Mouse (Mus musculus): Measurements from ENCODE around the gene Gtpbp1. TPM values are rescaled to one million over a fixed set of nuclear protein-coding genes. Genes with fewer than 3 reads are reported as not detected.
"Not testable (repeated sequence)": the region's sequence is repeated elsewhere in the genome, so short reads cannot be mapped to it uniquely, and the experiment has no call there.

The Gtpbp1 gene
- polyA plus RNA-seq, 1 experiment from 2014 or later = 42.6 TPM

DNA sequence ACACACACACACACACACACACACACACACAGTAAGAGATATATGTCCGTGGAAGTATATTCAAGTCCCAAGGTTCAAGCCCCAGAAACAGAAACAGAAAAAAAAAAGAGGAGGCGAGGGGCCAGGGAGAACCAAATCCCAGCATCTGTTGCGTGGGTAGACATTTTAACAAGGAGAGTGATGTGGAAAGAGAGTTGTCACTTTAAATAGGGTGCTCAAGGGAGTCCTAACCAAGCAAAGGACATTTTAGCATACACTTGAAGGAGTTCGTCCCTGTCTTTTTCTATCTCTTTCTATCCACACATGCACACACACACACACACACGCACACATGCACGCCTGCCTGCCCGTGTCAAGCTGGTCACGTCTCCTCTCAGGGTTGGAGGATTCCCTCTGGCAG, 26.0 kb upstream of the Gtpbp1 start:
- no peak overlapping the region for H3K4me2 ChIP-seq
- WGBS = 93% methylated on average over 8 of the region's 8 CpGs
- ATAC-seq (ENCODE audit: insufficient number of reproducible peaks, insufficient read depth, low FRiP score, low TSS enrichment, low read depth) = no peak
- H3K27ac ChIP-seq = no peak overlapping the region
- H3K9ac ChIP-seq (replicated peaks) = no peak overlapping the region
- no peak overlapping the region for H3K4me3 ChIP-seq (replicated peaks)
- H3K9me3 ChIP-seq = peaks cover 4% of the 10 kb centered on the region; the same call in 1 of the 2 replicates
- peaks cover 4% of the 10 kb centered on the region for H3K4me1 ChIP-seq (replicated peaks)
- peaks cover 51% of the 10 kb centered on the region for H3K36me3 ChIP-seq
- no peaks in the 10 kb centered on the region for H3K27me3 ChIP-seq

DNA sequence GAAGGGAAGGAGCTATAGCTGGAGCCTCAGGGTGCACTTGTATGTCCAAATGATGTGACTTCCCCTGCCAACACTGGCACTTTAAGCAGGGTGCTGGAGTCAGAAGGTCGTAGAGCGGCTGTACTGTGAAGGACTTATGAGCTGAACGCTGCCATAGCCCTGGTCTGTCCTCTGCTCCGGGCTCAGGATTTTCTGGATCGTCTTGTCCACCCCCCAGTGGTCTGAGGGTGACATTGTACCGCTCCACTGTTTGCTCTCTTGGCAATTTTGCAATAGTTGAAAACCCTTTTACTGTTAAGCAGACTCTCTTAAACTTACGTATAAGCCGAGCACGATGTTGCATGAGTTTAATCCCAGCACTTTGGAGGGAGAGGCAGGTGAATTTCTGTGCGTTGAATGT, 21.4 kb upstream of the Gtpbp1 start:
- Histone ChIP-seq H3K27me3 (no peaks in the 10 kb centered on the region), H3K9me3 (no peaks in the 10 kb centered on the region), H3K4me2 (no peak overlapping the region), H3K4me3 (replicated peaks) (no peak overlapping the region), H3K9ac (replicated peaks) (no peak overlapping the region), H3K27ac (no peak overlapping the region), H3K4me1 (replicated peaks) (peaks cover 6% of the 10 kb centered on the region), H3K36me3 (peaks cover 48% of the 10 kb centered on the region)
- WGBS = 73% methylated on average over 10 of the region's 10 CpGs
- ATAC-seq (ENCODE audit: insufficient number of reproducible peaks, insufficient read depth, low FRiP score, low TSS enrichment, low read depth) = no peak

DNA sequence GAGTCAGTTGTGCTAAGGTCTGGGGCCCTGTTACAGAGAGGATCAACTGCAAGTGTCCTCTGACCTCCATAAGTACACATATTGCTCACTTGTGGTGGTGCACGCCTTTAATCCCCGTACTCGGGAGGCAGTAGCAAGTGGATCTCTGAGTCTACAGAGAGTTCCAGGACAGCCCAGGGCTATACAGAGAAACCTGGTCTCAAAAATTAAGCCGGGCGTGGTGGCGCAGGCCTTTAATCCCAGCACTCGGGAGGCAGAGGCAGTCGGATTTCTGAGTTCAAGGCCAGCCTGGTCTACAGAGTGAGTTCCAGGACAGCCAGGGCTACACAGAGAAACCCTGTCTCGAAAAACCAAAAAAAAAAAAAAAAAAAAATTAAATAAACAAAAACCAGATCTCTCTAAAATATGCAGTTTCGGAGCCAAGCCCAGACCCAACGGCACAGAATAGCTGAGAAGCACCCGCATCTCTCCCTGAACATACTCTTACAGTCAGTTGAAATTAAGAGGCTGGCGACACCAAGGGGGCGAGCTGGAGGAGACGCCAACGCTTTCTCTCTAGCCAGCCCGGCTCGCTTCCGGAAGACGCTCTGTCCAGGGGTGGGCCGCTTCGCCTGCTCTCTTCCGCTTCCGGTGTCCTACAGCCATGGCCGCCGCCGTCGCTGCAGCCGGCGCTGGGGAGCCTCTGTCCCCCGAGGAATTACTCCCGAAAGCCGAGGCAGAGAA, 20.2 kb upstream of the Gtpbp1 start, which contains the start of gene Tomm22:
TSS of gene Tomm22 (plus strand) at position 613 of the 723 bp plus-strand sequence.
- peak within 1 kb of the TSS; percentile 89 for H3K9ac ChIP-seq (replicated peaks)
- H3K4me2 ChIP-seq = peak within 1 kb of the TSS; percentile 67
- H3K4me1 ChIP-seq (replicated peaks) = peaks cover 6% of the 10 kb centered on the region
- no peaks in the 10 kb centered on the region for H3K9me3 ChIP-seq
- H3K27me3 ChIP-seq = no peaks in the 10 kb centered on the region
- peaks cover 58% of the 10 kb centered on the region for H3K36me3 ChIP-seq
- H3K4me3 ChIP-seq (replicated peaks) = peak within 1 kb of the TSS; percentile 96
- peak within 1 kb of the TSS; percentile 67; the same call in 1 of the 2 replicates for H3K27ac ChIP-seq
- ATAC-seq (ENCODE audit: insufficient number of reproducible peaks, insufficient read depth, low FRiP score, low TSS enrichment, low read depth) = peak; percentile 98
- WGBS = 22% methylated on average over 33 of the region's 33 CpGs

DNA sequence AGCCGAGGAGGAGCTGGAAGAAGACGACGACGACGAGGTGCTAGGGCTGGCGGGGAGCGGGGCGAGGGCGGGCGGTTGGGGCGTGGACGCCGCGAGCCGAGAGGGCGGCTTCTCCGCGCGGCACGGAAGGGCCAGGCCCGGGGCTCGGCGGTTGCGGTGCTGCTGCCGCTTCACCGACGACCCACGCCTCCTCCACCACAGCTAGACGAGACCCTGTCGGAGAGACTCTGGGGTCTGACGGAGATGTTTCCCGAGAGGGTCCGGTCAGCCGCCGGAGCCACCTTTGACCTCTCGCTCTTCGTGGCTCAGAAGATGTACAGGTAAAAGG, 19.7 kb upstream of the Gtpbp1 start:
- Histone ChIP-seq H3K9ac (replicated peaks) (peak overlapping the region; percentile 89), H3K9me3 (no peaks in the 10 kb centered on the region), H3K27ac (peak overlapping the region; percentile 67; the same call in 1 of the 2 replicates), H3K4me2 (peak overlapping the region; percentile 67), H3K36me3 (peaks cover 56% of the 10 kb centered on the region), H3K4me3 (replicated peaks) (peak overlapping the region; percentile 96), H3K4me1 (replicated peaks) (peaks cover 6% of the 10 kb centered on the region), H3K27me3 (no peaks in the 10 kb centered on the region)
- WGBS = under 1% methylated on average over 37 of the region's 37 CpGs
- 0 out of 2 replicates have a peak, but pooled peaks have one; percentile 12 for ATAC-seq (ENCODE audit: insufficient number of reproducible peaks, insufficient read depth, low FRiP score, low TSS enrichment, low read depth)

DNA sequence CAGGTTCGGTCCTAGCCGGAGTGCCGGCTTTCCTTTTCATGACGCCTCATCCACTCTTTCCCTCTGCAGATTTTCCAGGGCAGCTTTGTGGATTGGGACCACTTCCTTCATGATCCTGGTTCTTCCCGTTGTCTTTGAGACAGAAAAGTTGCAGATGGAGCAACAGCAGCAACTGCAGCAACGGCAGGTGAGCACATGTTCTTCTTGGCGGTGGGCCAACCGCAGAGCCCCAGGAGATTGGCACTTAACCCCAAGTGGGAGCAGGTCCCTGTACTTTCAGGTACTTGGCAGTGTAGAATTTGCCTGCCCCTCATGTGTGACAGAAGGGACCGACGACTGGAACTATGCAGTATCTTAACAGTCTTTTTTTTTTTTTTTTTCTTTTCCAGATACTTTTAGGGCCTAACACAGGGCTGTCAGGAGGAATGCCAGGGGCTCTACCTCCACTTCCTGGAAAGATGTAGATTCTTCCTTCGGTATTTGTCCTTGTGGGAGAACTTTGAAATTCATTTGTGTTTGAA, 18.8 kb upstream of the Gtpbp1 start:
- not testable (repeated sequence) for H3K4me1 ChIP-seq (replicated peaks); H3K27me3 ChIP-seq; H3K9ac ChIP-seq (replicated peaks); H3K9me3 ChIP-seq; ATAC-seq (ENCODE audit: insufficient number of reproducible peaks, insufficient read depth, low FRiP score, low TSS enrichment, low read depth); H3K27ac ChIP-seq
- 84% methylated on average over 11 of the region's 11 CpGs for WGBS
- peaks cover 56% of the 10 kb centered on the region for H3K36me3 ChIP-seq
- H3K4me2 ChIP-seq = peak overlapping the region; percentile 67
- H3K4me3 ChIP-seq (replicated peaks) = peak overlapping the region; percentile 96

DNA sequence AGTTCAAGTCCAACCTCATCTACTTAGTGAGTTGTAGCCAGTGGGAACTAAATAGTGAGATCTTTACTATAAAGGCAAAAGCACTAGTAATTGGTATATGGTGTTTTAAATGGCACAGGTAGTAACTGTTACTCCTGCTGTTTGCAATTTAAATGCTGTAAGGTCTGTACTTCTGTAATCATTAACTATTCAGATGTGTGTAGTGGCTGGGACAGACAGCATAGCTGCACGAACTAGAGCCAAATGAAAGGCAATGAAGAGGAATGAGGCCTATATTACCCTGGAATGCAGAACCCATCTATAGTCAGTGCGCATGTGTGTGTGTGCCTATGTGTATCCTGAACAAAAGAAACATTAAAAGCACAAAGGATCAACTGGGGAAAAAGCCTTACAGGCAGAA, 12.7 kb upstream of the Gtpbp1 start:
- Histone ChIP-seq H3K9ac (replicated peaks) (no peak overlapping the region), H3K27ac (no peak overlapping the region), H3K9me3 (no peaks in the 10 kb centered on the region), H3K4me3 (replicated peaks) (no peak overlapping the region), H3K36me3 (peaks cover 46% of the 10 kb centered on the region), H3K4me2 (no peak overlapping the region), H3K27me3 (no peaks in the 10 kb centered on the region), H3K4me1 (replicated peaks) (no peaks in the 10 kb centered on the region)
- WGBS = 93% methylated on average over 2 of the region's 2 CpGs
- ATAC-seq (ENCODE audit: insufficient number of reproducible peaks, insufficient read depth, low FRiP score, low TSS enrichment, low read depth) = no peak

DNA sequence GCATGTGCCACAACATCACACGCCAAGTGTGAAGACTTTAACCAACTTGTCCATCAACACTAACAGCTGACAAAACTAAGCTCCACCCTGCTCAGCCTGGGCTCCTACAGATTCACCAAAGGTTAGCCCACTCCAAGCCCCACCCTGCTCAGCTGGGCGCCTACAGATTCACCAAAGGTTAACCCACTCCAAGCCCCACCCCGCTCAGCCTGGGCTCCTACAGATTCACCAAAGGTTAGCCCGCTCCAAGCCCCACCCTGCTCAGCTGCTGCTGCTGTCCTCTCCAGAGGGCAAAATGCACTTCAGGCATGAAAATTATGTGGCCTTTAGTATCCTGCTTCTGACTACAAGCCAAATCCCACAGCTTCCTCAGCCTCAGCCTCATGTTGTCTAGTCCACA, 8.7 kb upstream of the Gtpbp1 start:
- H3K9ac ChIP-seq (replicated peaks) = no peak overlapping the region
- H3K4me3 ChIP-seq (replicated peaks) = no peak overlapping the region
- no peaks in the 10 kb centered on the region for H3K9me3 ChIP-seq
- 89% methylated on average over 4 of the region's 4 CpGs for WGBS
- H3K4me2 ChIP-seq = no peak overlapping the region
- ATAC-seq (ENCODE audit: insufficient number of reproducible peaks, insufficient read depth, low FRiP score, low TSS enrichment, low read depth) = no peak
- no peaks in the 10 kb centered on the region for H3K27me3 ChIP-seq
- H3K4me1 ChIP-seq (replicated peaks) = peaks cover 35% of the 10 kb centered on the region
- no peak overlapping the region for H3K27ac ChIP-seq
- H3K36me3 ChIP-seq = peaks cover 8% of the 10 kb centered on the region; the same call in 1 of the 2 replicates

DNA sequence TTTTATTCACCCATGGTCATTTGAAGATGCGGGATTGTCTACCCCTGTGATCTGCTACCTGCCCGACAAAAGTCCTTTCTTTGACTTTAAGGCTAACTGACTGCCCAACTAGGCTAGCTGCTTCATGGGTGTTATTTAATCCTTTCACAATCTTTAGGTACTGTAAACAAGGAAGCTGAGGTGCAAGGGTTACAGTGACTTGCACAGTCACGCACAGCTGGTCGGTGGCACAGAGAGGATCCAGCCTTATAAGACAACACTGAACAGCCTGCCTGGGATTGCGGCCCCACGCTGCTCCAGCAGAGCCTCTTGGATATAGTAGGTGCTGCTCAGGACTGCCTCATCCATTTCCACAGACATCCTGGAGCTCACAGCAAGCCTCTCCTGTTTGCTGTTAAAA, 7.5 kb upstream of the Gtpbp1 start:
- H3K4me1 ChIP-seq (replicated peaks) = peaks cover 35% of the 10 kb centered on the region
- no peak for ATAC-seq (ENCODE audit: insufficient number of reproducible peaks, insufficient read depth, low FRiP score, low TSS enrichment, low read depth)
- WGBS = 90% methylated on average over 6 of the region's 6 CpGs

DNA sequence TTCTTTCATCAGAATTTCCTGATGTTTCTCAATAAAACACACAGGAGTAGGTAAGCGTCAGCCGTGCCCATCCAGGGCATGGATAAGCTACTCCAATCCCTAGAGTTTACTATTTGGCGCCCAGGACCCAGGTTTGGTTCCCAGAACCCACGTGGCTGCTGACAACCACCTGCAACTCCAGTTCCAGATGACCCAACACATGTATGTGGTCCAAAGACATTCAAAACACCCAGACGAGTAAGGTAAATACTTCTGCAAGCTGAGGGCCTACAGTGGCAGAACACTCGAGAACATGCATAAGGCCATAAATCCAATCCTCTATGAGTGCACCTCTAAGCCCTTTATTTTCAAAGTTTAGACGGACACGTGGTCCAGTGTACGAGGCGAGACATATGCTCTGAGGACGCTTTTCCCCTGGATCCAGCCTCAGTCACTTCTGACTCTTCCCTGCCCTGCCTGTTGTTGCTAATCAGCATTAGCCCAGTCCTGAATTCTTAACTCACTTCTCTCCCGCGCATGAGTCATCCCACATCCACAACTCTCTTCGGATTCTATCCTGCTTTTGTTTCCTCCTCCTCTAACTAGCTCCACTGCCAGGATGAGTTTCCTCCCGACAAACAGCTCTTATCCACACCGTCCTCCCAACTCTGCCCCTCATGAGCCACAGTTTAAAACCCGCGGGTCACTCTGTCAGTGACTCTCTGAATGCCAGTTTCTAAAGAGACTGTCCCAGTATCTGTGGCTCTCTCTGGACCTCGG, 6.8 kb upstream of the Gtpbp1 start:
- Histone ChIP-seq H3K27me3 (no peaks in the 10 kb centered on the region), H3K4me3 (replicated peaks) (no peak overlapping the region), H3K9ac (replicated peaks) (peak overlapping the region; percentile 93), H3K4me1 (replicated peaks) (peaks cover 40% of the 10 kb centered on the region), H3K9me3 (no peaks in the 10 kb centered on the region), H3K27ac (no peak overlapping the region), H3K36me3 (no peaks in the 10 kb centered on the region), H3K4me2 (peak overlapping the region; percentile 80)
- ATAC-seq (ENCODE audit: insufficient number of reproducible peaks, insufficient read depth, low FRiP score, low TSS enrichment, low read depth) = no peak
- 81% methylated on average over 19 of the region's 19 CpGs for WGBS

More for the DNA sequence above, 7.5 kb upstream of the Gtpbp1 start:
- Histone ChIP-seq H3K27ac (no peak overlapping the region), H3K9ac (replicated peaks) (no peak overlapping the region), H3K4me2 (peak overlapping the region; percentile 18; the same call in 1 of the 2 replicates), H3K36me3 (no peaks in the 10 kb centered on the region), H3K4me3 (replicated peaks) (no peak overlapping the region; the same call in 1 of the 2 replicates), H3K9me3 (no peaks in the 10 kb centered on the region), H3K27me3 (no peaks in the 10 kb centered on the region)

DNA sequence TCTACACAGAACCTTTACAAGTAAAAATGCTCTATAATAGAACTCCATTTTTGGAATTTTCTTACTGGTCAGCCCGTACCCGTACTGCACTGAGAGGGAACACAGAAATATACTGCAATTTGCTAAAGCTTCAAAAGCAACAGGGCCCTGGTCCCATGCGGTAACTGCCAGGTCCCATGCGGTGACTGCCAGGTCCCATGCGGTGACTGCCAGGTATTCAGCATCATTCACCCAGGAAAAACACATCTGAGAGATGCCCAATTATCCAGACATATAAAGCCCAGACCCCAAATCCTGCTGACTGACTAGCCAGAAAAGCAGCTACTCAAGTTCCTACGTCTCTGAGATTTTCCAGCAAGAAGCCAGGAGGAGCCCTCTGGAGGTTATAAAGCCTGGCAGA, 6.0 kb upstream of the Gtpbp1 start:
- peak overlapping the region; percentile 80 for H3K4me2 ChIP-seq
- H3K9me3 ChIP-seq = no peaks in the 10 kb centered on the region
- no peaks in the 10 kb centered on the region for H3K27me3 ChIP-seq
- no peak for ATAC-seq (ENCODE audit: insufficient number of reproducible peaks, insufficient read depth, low FRiP score, low TSS enrichment, low read depth)
- 84% methylated on average over 6 of the region's 6 CpGs for WGBS
- no peaks in the 10 kb centered on the region for H3K36me3 ChIP-seq
- H3K27ac ChIP-seq = no peak overlapping the region
- peaks cover 44% of the 10 kb centered on the region for H3K4me1 ChIP-seq (replicated peaks)
- peak overlapping the region; percentile 88 for H3K4me3 ChIP-seq (replicated peaks)
- peak overlapping the region; percentile 93 for H3K9ac ChIP-seq (replicated peaks)

DNA sequence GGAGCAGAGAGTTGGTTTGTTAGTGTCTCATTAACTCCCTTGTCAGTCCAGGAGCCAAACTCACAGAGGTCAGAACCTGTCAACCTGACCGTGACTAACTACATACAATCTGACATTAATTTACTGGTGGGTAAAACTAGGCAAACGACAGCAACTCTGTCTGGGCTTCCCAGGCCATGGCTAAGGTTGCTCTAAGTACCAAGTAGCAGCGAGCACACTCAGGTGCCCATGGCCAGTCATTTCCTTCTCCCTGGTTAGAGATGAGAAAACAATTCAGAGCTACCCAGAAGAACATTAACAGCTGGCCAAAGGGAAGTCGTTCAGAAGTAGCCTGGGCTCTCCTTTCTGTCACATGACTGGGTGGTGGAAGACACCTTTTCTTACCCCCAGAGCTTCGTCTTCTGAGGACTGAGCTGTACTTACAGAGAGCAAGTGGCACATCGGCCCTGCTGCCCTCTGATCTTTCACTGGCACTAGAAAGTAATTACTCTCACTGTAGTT, 5.5 kb upstream of the Gtpbp1 start:
- no peaks in the 10 kb centered on the region for H3K27me3 ChIP-seq
- peaks cover 46% of the 10 kb centered on the region for H3K4me1 ChIP-seq (replicated peaks)
- no peak for ATAC-seq (ENCODE audit: insufficient number of reproducible peaks, insufficient read depth, low FRiP score, low TSS enrichment, low read depth)
- 20% methylated on average over 6 of the region's 6 CpGs for WGBS
- H3K9ac ChIP-seq (replicated peaks) = peak overlapping the region; percentile 93
- H3K4me2 ChIP-seq = peak overlapping the region; percentile 80
- H3K27ac ChIP-seq = no peak overlapping the region
- H3K36me3 ChIP-seq = no peaks in the 10 kb centered on the region
- H3K9me3 ChIP-seq = no peaks in the 10 kb centered on the region
- peak overlapping the region; percentile 88 for H3K4me3 ChIP-seq (replicated peaks)
